Mouse (Mus musculus) spleen, adult 2 months (tissue): ENCODE measurements around the gene Cmip.

Source experiments
- CTCF ChIP-seq: fragments of 200-500 bp; IDR thresholded peaks from 2 replicates; pipeline ENCODE4 v1.5.1; 2011; ENCODE audit warnings: mild to moderate bottlenecking, inconsistent platforms; ENCODE audit not compliant: insufficient read depth, insufficient read length, insufficient replicate concordance; ENCODE audit errors: extremely low read depth
- POLR2A ChIP-seq: fragments of 200-500 bp; IDR thresholded peaks from 2 replicates; pipeline ENCODE4 v1.6.1; 2011; ENCODE audit warnings: low read depth, low read length, inconsistent platforms

- no peak for TF ChIP-seq CTCF
- no peak for TF ChIP-seq POLR2A
Measured at GRCm38 (mm10) chr8:117458440-117458839, 201.6 kb downstream of the Cmip start.
